Mouse (Mus musculus) adrenal gland, postnatal 25 days (tissue): ENCODE data around the gene Ino80d. TPM values are rescaled to one million over a fixed set of nuclear protein-coding genes. Genes with fewer than 3 reads are reported as not detected.

ENCODE experiments used
- DNase-seq: peaks from one replicate; pipeline ENCODE4 v3.0.0; 2021; ENCODE audit warnings: mixed read lengths
- total RNA-seq: library from RNA; stranded (reverse); gene quantifications from 2 replicates; pipeline ENCODE4 v1.2.3, GENCODE M21; 2021

Ino80d gene
- total RNA-seq, 1 experiment from 2014 or later, result 36.2 TPM

GRCm38 (mm10) chr1:63107614-63108327, 6.7 kb downstream of the Ino80d start:
- no peak for DNase-seq

GRCm38 (mm10) chr1:63102758-63103451, 11.6 kb downstream of the Ino80d start:
- no peak for DNase-seq

GRCm38 (mm10) chr1:63100196-63100595, 14.3 kb downstream of the Ino80d start:
- no peak for DNase-seq

- no peak for DNase-seq
Observed at GRCm38 (mm10) chr1:63098831-63099230, 15.6 kb downstream of the Ino80d start.

GRCm38 (mm10) chr1:63096071-63096470, 18.4 kb downstream of the Ino80d start:
- DNase-seq, result no peak

GRCm38 (mm10) chr1:63089795-63090194, 24.7 kb downstream of the Ino80d start:
- DNase-seq, result no peak

- no peak for DNase-seq
Observed at GRCm38 (mm10) chr1:63088614-63089013, 25.9 kb downstream of the Ino80d start.

- no peak for DNase-seq
Observed at GRCm38 (mm10) chr1:63080277-63080676, 34.2 kb downstream of the Ino80d start.

GRCm38 (mm10) chr1:63076383-63076782, 38.1 kb downstream of the Ino80d start:
- no peak for DNase-seq

- DNase-seq, result no peak
Observed at GRCm38 (mm10) chr1:63071379-63071778, 43.1 kb downstream of the Ino80d start.

GRCm38 (mm10) chr1:63058361-63058760, 56.1 kb downstream of the Ino80d start:
- no peak for DNase-seq

GRCm38 (mm10) chr1:63057849-63058248, 56.6 kb downstream of the Ino80d start:
- no peak for DNase-seq

GRCm38 (mm10) chr1:63057318-63057717, 57.1 kb downstream of the Ino80d start:
- DNase-seq, result no peak

- peak; percentile 18 for DNase-seq
Observed at GRCm38 (mm10) chr1:63055386-63055785, 59.1 kb downstream of the Ino80d start.

GRCm38 (mm10) chr1:63050866-63051265, 63.6 kb downstream of the Ino80d start:
- no peak for DNase-seq

- peak; percentile 21 for DNase-seq
Observed at GRCm38 (mm10) chr1:63049977-63050376, 64.5 kb downstream of the Ino80d start.

- no peak for DNase-seq
Observed at GRCm38 (mm10) chr1:63047983-63048382, 66.5 kb downstream of the Ino80d start.

- DNase-seq, result no peak
Observed at GRCm38 (mm10) chr1:63032929-63033328, 81.5 kb downstream of the Ino80d start.

GRCm38 (mm10) chr1:63019916-63020315, 94.6 kb downstream of the Ino80d start:
- DNase-seq, result no peak

GRCm38 (mm10) chr1:63005013-63005646, 109.3 kb downstream of the Ino80d start:
- DNase-seq, result no peak

GRCm38 (mm10) chr1:63001874-63002273, 112.6 kb downstream of the Ino80d start:
- DNase-seq, result no peak

GRCm38 (mm10) chr1:62993348-62993747, 121.1 kb downstream of the Ino80d start:
- no peak for DNase-seq

- DNase-seq, result no peak
Observed at GRCm38 (mm10) chr1:62992648-62993047, 121.8 kb downstream of the Ino80d start.
